Mouse (Mus musculus) yolk sac, embryonic 10.5 days (tissue): Measurements from ENCODE around the gene Eif2ak4.

ENCODE experiments used
- DNase-seq: peaks from one replicate; pipeline ENCODE4 v3.0.0-alpha.2; 2017; ENCODE audit warnings: low spot score

Gene Eif2ak4

GRCm38 (mm10) chr2:118388341-118389335 is at the start of gene Eif2ak4:
TSS of gene Eif2ak4 (plus strand) at chr2:118388618.
- peak; percentile 99 for DNase-seq

- no peak for DNase-seq
These were observed 47.1 kb upstream of the Eif2ak4 start for GRCm38 (mm10) chr2:118341295-118341694.

DNA sequence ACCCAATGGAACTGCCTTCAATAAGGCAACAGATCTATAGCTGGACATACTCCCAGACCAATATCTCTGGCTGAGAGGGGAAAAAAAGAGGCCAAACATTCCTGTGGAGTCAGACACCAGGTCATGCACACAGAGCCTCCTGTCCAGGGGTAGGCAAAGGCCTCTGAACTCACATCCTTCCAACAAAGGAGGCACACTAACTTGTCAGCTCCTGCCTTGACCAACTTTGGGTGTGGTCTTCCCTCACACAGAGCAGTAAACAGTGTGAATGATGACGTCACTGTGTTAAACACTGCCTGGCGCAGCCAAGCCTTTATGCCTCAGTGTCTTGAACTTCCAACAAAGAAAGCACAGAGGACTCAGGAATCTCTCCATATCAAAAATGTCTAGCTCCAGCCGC is 44.5 kb upstream of the Eif2ak4 start:
- DNase-seq: no peak

DNA sequence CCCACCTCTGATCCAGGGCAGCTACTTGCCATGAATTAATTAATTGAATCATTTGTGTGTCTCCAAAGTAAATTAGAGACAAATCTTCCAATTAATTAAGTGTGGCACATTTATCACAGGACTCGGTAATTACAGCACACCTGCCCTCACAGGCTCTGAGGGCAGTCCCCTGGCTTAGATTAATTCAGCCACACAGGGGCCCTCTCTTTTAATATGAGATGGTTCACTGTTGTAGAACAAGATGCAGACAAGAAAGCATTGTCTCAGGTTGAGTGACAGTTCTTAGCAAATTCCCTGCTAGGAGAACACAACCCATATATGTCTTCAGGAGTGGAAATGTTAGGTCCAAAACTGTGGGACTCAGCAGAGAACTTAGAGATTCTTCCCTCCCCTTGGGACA is 42.9 kb upstream of the Eif2ak4 start:
- DNase-seq: no peak

DNA sequence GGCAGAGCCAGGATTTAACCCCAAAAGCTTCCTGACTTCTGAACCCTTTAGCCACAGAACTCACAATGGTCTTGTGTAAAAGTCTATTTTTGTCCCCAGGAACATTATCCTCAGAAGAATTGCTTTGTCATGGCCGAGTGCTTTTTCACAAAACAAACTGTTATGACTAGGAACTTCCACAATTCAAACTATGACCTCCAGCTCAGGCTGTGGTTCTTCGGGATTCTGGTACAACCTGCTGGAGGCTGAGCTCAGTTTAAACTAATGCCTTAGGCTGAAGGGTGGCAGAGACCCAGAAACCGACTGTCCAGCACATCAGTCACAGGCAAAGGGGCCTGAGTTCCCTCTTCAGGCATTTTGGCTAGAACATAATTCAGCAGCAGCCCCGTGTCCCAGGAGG is 34.9 kb upstream of the Eif2ak4 start:
- DNase-seq: no peak

DNA sequence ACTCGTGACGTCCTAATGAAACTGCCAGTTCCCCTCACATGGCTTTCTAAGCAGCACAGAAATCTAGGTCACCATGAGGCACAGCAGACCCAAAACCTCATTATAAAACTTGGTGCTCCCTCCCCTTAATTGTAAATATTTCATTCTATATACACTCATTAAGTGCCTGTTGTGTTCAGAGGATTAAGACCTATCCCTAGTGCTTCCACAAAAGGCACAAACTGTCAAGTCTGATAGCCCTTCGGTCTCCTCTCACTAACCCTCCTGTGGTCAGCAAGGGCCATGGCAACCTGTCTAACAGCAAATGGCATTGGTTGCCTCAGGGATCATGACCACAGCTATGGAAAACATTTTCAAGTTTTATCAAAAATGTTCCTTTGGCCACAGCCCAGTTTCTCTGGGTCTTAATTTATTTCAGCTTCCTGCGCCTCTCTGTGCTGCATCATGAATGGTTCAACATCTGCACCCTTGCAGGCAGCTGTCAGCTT is 34.5 kb upstream of the Eif2ak4 start:
- DNase-seq: no peak

DNA sequence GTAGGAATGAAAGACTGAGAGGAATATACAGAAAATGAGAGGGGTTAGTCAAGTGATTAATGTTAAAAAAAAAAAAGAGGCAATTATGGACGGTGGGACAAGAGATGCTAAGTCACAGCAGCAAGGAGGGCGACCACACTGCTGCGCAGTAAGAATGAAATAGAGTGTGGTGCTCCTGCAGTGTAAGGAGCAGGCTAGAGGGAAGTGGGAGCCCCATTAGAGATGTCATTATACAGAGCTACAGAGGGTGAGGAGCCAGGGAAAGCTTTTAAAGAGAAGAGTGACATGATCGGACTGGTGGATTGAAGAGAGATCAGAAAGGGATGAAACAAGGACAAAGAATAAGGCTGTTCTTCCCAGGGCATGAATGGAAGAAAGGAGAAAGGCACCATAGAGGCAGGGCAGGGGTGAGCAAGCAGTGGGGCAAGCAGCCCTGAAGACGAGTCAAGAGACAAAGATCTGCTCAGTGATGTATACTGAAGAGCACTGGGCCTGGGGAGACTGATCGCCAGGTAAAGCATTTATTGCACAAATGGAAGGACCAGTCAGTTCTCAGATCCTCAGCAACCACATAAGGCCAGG is 33.2 kb upstream of the Eif2ak4 start:
- no peak for DNase-seq

- DNase-seq: no peak
These were observed 16.6 kb upstream of the Eif2ak4 start for GRCm38 (mm10) chr2:118371841-118372240.

- DNase-seq: no peak
These were observed 15.9 kb upstream of the Eif2ak4 start for GRCm38 (mm10) chr2:118372561-118372900.

DNA sequence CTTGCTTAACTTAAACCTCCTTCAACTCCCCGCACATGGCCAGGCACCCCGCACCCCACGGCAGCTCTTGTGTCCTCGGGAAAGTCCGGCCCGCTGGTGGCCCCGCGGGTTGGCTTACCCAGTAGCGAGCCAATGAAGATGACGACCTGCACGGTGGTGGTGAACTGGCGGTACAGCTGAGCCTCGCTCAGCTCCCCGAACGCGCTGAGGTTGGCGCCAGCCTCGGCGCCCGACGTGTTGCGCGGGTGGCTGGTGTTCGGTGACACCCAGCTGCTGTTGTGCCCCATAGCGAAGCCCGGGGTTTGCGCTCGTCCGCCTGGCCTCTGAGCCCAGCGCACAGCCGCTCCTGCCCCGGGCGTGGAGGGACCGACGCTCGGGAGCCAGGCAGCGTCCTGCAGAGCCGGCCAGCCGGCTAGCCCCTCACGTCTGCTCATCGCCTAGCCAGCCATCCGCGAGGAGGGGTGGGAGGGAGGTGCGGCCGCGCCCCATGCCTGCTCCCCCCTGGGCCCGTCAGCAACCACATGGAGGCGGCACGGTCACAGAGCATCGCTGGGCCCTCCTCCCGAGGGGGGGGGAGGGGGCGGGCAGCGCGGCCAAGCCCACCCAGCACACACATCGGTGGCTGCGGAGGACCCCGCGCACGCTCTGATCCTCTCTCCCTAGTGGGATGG is 15.4 kb upstream of the Eif2ak4 start, which contains the start of gene Gpr176:
Gpr176 (minus strand) TSS at position 519 of the 671 bp plus-strand sequence.
- DNase-seq: peak; percentile 49

DNA sequence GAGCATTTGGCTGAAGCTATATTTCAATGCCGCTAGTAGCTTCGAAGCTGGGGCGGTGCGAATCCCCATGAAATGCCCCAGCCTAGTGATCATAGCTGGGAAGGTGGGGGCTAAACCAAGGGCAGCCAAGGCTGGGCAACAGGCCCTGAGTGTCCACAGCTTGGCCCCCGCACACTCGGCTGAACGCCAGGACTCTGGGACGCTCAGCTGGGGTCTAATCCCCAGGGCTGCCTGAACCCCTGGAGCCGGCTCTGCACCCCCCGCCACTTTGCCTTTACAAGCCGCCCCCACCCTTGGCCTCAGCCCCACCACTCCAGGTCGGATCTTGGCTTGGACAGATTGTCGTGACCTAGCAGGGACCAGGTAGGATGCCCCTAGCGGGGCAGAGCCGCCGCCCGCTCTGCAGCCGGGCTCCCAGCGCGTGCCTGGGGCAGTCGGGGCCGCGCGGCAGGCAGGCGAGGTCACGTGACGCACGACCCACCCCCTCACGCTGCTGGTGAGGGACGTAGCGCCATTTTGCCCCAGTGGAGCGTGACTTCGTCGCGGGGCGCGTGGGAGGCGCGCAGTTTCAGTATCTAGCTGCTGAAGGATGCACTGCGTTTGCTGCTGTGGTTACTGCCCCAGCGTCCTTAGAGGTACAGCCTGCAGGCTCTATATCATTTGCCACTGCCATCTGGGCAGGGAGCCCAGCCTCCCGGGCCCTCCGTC is 14.7 kb upstream of the Eif2ak4 start:
- peak; percentile 75 for DNase-seq

DNA sequence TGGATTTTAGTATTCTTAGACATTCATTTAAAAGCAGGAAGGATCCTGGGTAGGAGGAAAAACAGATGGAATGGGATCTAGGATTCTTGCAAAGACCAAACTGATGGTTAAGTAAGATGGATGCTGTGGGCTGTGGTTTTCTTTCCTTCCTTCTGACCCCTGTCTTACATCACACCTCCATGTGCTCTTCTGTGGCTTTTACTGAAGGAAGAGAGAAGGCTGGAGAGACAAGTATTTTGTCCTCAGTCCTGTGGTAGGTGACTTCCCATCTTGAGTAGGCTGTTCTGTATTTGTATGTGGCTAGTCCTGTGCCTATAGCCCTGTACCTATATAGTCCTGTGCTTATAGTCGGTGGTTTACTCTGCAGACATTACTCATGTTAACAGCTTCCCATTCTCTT is 12.9 kb upstream of the Eif2ak4 start:
- DNase-seq: no peak

GRCm38 (mm10) chr2:118375931-118376330 is 12.5 kb upstream of the Eif2ak4 start:
- no peak for DNase-seq

DNA sequence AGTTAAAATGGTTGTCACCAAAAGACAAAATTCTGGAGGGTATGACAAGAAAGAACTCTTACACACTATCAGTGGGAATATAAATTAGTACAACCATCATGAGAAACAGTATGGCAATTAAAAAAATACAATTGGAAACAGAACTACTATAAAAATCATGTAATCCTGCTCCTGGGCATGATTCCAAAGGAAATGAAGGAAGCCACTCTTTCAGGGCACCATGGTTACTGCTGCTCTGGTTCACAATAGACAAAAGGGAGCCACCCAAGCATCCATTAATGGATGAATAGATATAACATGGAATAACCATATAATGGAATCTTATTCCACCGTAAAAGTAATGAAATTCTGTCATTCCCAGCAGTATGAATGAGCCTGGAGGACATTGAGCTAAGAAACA is 8.7 kb upstream of the Eif2ak4 start:
- no peak for DNase-seq

DNA sequence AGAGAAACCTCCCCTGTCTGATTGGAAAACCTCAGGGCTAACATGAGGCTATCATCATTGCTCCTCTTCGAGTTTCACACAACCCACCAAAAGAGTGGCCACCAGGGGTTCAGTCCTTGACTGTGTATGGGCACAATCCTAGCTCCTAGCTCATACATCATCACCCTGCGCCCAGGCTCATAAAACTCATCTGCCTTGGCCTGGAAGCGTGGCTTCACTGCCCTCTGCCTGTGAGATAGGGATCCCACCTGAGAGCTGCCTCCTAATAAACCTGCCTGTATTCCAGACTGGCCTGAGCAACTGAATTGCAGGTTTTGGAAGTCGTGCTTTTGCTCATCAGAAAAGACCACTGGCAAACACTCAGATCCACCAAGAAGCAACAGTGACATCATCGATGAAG is 5.0 kb upstream of the Eif2ak4 start:
- no peak for DNase-seq

DNA sequence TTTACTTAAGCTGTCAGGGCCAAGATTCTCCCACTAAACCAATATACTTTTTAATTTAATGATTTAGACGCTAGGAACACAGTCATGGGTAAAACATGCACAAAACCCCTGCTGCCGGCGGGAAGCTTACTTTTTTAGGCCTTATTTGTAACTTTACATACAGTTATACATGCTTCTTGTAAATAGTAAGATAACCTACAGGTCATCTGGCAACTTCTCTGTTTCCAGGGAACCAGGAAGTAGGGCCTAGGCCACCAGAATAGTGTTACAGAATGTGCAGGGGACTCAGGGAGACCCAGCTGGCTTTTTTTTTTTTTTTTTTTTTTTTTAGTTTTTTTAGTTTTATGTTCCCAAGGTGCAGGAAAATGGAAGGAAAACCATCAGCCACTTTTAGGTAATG is 1.2 kb downstream of the Eif2ak4 start:
- no peak for DNase-seq

DNA sequence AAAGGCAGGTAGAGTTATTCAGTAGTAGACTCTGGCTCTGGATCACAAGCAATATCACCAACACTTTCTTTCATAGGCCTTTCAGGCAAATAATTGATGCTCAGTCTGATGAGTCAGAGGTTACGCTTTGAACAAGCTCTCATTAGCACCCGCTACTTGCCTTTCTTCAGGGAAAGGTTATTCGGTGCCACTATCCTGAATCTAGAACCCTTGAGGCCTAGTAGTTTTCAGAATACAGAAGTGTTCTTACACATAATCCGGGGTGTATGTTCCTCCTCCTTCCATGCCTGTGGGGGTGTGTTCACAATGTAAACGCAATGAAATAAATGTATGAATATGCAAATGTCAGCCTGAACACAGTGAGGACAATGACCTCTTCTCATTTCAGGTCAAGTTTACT is 1.7 kb downstream of the Eif2ak4 start:
- DNase-seq: no peak

DNA sequence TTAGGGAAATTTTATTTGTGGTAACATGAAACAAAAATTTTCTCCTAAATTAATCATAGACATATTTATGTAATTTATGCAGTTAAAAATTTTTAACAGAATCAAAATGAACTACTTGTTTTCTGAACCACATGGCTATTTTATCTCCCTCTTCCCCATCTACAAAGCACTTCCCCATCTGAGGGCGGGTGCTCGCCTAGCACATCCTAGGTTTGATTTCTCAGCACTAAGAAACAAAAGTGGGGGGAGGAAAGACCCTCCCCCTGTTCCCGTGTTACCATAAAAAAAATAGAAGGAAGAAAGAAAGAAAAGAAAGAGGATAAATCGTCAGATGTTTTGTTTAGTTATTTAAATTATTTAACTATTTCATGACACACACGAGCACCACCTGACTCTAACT is 2.8 kb downstream of the Eif2ak4 start:
- DNase-seq: no peak

DNA sequence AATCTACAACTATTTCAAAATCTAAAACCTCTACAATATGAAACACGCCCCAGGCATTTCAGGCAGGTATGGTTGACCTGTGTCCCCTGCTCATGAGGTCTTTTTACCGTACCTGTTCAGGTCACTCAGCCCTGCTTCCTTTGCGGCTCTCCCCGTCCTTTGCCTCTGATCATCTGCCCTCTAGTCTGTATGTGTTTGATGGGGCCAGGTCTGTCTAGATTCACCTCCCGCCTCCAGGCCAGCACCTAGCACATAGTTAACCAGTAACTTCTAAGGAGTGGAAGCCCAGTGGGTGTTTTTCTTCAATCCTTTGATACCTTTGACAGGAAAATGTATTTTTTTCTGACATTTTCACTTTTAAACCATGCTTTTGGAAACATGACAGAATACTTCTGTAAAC is 11.3 kb downstream of the Eif2ak4 start:
- peak; percentile 49 for DNase-seq

DNA sequence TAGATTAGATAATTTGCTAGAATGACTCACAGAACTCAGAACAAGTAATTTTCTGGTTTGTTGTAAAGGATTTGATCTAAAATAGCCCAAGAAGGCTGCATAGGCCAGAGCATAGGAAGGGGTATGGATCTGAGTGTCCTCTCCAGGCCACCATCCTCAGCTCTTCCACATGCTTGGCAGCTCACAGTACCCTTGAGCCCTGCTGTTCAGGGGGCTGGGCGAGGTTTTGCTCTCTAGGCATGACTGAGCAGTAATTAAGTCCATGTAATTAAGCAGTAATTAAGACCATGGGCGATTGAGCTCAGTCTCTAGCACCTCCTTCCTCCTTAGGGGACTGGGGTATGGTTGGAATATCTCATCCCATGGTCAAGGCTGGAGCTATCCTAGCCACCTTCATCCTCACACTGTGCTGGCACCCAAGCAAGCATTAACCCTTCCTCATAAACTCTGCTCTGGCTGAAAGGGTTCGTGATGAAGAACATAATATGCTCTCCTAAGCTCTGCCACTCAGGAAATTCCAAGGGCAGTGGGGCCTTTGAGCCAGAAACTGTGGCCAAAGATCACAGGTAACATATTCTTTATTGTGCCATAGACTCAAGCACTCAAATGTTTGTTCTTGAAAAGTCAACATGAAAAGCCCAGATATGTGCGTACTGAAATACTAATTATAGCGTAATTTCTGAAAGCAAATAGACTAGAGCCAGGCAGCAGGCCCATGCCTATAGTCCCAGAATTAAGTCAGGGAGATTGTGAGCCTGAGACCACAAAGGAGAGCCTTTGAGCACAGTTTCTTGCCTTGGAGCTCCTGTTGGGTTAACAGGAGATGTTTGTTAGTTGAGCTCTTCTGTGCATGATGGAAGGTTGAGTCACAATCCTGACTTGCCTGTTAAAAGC is 13.7 kb downstream of the Eif2ak4 start:
- no peak for DNase-seq

- DNase-seq: no peak
These were observed 15.9 kb downstream of the Eif2ak4 start for GRCm38 (mm10) chr2:118404336-118404735.
